Mouse (Mus musculus) monocyte, adult 5-6 weeks (primary cell): Measurements from ENCODE around the gene Ltbp2. TPM values are rescaled to one million over a fixed set of nuclear protein-coding genes. Genes with fewer than 3 reads are reported as not detected.
A peak's percentile ranks its signal among the peaks of the same experiment; 100 is the strongest.

ENCODE experiments used
- ATAC-seq: fragments of 153-309, 156-312 bp; replicated peaks from 2 replicates; pipeline ENCODE4 v1.8.0; 2017; ENCODE audit warnings: mild to moderate bottlenecking; ENCODE audit not compliant: low TSS enrichment, insufficient number of reproducible peaks, severe bottlenecking, poor library complexity, low FRiP score
- total RNA-seq: library from RNA; stranded (forward); fragments of 200-1000, 200-491, 200-594 nt; gene quantifications from 3 replicates; pipeline ENCODE4 v1.2.3, GENCODE M21; 2017

Gene Ltbp2
- total RNA-seq: not detected in 3 replicates

GRCm38 (mm10) chr12:84876481-84877121 is at the start of gene Ltbp2:
Gene Ltbp2 (minus strand): TSS chr12:84876532.
- peak; percentile 79 for ATAC-seq

- ATAC-seq: no peak
Measured at GRCm38 (mm10) chr12:84924324-84924723, 48.0 kb upstream of the Ltbp2 start.

GRCm38 (mm10) chr12:84921881-84922419 is 45.6 kb upstream of the Ltbp2 start:
- ATAC-seq: no peak

- no peak for ATAC-seq
Measured at GRCm38 (mm10) chr12:84918809-84919208, 42.5 kb upstream of the Ltbp2 start.

- ATAC-seq: no peak
Measured at GRCm38 (mm10) chr12:84917799-84918198, 41.5 kb upstream of the Ltbp2 start.

- ATAC-seq: no peak
Measured at GRCm38 (mm10) chr12:84914959-84915358, 38.6 kb upstream of the Ltbp2 start.

GRCm38 (mm10) chr12:84912652-84913104 is 36.3 kb upstream of the Ltbp2 start:
- ATAC-seq: no peak

- no peak for ATAC-seq
Measured at GRCm38 (mm10) chr12:84911640-84912039, 35.3 kb upstream of the Ltbp2 start.

GRCm38 (mm10) chr12:84910066-84910465 is 33.7 kb upstream of the Ltbp2 start:
- no peak for ATAC-seq

GRCm38 (mm10) chr12:84907627-84908480 is 31.5 kb upstream of the Ltbp2 start:
- ATAC-seq: no peak

GRCm38 (mm10) chr12:84907024-84907626 is 30.8 kb upstream of the Ltbp2 start:
- ATAC-seq: no peak

- ATAC-seq: no peak
Measured at GRCm38 (mm10) chr12:84904399-84904798, 28.1 kb upstream of the Ltbp2 start.

GRCm38 (mm10) chr12:84900317-84900716 is 24.0 kb upstream of the Ltbp2 start:
- ATAC-seq: no peak

- ATAC-seq: no peak
Measured at GRCm38 (mm10) chr12:84897322-84897721, 21.0 kb upstream of the Ltbp2 start.

GRCm38 (mm10) chr12:84896235-84896634 is 19.9 kb upstream of the Ltbp2 start:
- ATAC-seq: no peak

- no peak for ATAC-seq
Measured at GRCm38 (mm10) chr12:84893648-84894628, 17.6 kb upstream of the Ltbp2 start.

GRCm38 (mm10) chr12:84890289-84890688 is 14.0 kb upstream of the Ltbp2 start:
- ATAC-seq: no peak
